Mouse (Mus musculus) lung, adult 2 months (tissue): ENCODE results near the gene Mtus2.

ENCODE experiments used
- CTCF ChIP-seq: fragments of 200-500 bp; IDR thresholded peaks from 2 replicates; pipeline ENCODE4 v1.5.1; 2011; ENCODE audit warnings: mild to moderate bottlenecking, low read length, control low read depth; ENCODE audit not compliant: insufficient read depth
- POLR2A ChIP-seq: fragments of 200-500 bp; IDR thresholded peaks from 2 replicates; pipeline ENCODE4 v1.6.1; 2011; ENCODE audit warnings: low read depth, mild to moderate bottlenecking, control low read depth, low read length, borderline replicate concordance; ENCODE audit errors: extremely low read depth

GRCm38 (mm10) chr5:148160529-148161154, 203.5 kb downstream of the Mtus2 start:
- TF ChIP-seq POLR2A = no peak
- TF ChIP-seq CTCF = no peak
